Mouse (Mus musculus): ENCODE measurements around the gene Agbl1. TPM values are rescaled to one million over a fixed set of nuclear protein-coding genes. Genes with fewer than 3 reads are reported as not detected.

The Agbl1 gene
- total and polyA plus RNA-seq, 3 experiments: not detected

GRCm38 (mm10) chr7:77149846-77150245 is 920.2 kb downstream of the Agbl1 start:
- Histone ChIP-seq H3K36me3 (replicated peaks in 1 of 2; ENCODE audit: control insufficient read depth in 1 of 2, insufficient read depth in 1 of 2, low read length in 1 of 2) (no peaks in the 10 kb centered on the region), H3K4me3 (replicated peaks in 1 of 3; ENCODE audit: low read depth in 2 of 3, low read length in 2 of 3, poor library complexity in 1 of 3) (no peak overlapping the region), H3K79me2 (replicated peaks; ENCODE audit: control insufficient read depth, extremely low read depth, insufficient read depth, poor library complexity, severe bottlenecking) (no peaks in the 10 kb centered on the region), H3K9me3 (replicated peaks; ENCODE audit: low read length) (peaks cover 47% of the 10 kb centered on the region), H3K4me2 (ENCODE audit: insufficient read depth, low read depth, poor library complexity, severe bottlenecking) (no peak overlapping the region), H3K27ac (ENCODE audit: insufficient read depth, low read depth) (no peak overlapping the region), H3K4me1 (ENCODE audit: control insufficient read depth in 1 of 2, insufficient read depth in 2 of 2) (no peaks in the 10 kb centered on the region), H3K9ac (ENCODE audit: insufficient read depth, low read depth) (no peak overlapping the region), H3K27me3 (replicated peaks) (no peaks in the 10 kb centered on the region)
- DNase-seq (ENCODE audit: extremely low read depth): no peak
- TF ChIP-seq JUN (IDR thresholded peaks at IDR 0.05; ENCODE audit: insufficient read depth, low read depth, low read length) (no peak), MXI1 (IDR thresholded peaks at IDR 0.05; ENCODE audit: low read depth, low read length) (no peak), TCF12 (IDR thresholded peaks at IDR 0.05; ENCODE audit: low read depth, low read length) (no peak), E2F4 (IDR thresholded peaks at IDR 0.05; ENCODE audit: insufficient replicate concordance, low read depth, low read length) (no peak), RCOR1 (conservative IDR thresholded peaks at IDR 0.05; ENCODE audit: low read depth, low read length) (no peak), KAT2A (IDR thresholded peaks at IDR 0.05; ENCODE audit: insufficient replicate concordance, low read length) (no peak), RAD21 (IDR thresholded peaks at IDR 0.05; ENCODE audit: low read depth, low read length) (no peak), ELF1 (IDR thresholded peaks at IDR 0.05; ENCODE audit: low read depth, low read length) (no peak), IRF4 (IDR thresholded peaks at IDR 0.05; ENCODE audit: low read depth, low read length) (no peak), NELFE (IDR thresholded peaks at IDR 0.05; ENCODE audit: low read depth, low read length) (no peak), MAZ (IDR thresholded peaks at IDR 0.05; ENCODE audit: low read depth, low read length) (no peak), CTCF (conservative IDR thresholded peaks at IDR 0.05 in 1 of 2, IDR thresholded peaks at IDR 0.05 in 1 of 2; ENCODE audit: low read depth in 2 of 2, low read length in 2 of 2) (no peak), USF1 (IDR thresholded peaks at IDR 0.05; ENCODE audit: low read depth, low read length) (no peak), EP300 (IDR thresholded peaks at IDR 0.05; ENCODE audit: low read length) (no peak), SIN3A (IDR thresholded peaks at IDR 0.05; ENCODE audit: low read length) (no peak)
- dilution Hi-C loops (cut with MboI; ENCODE audit: extremely low pct_ligation_motif_present, extremely low pct_unique_long_range_greater_than_20kb, low sequenced_read_pairs): no loop called here
- in situ Hi-C loops (cut with MboI; ENCODE audit: low pct_ligation_motif_present, low pct_unique_long_range_greater_than_20kb, low sequenced_read_pairs): no loop called here

GRCm38 (mm10) chr7:77152393-77152792 is 922.7 kb downstream of the Agbl1 start:
- Histone ChIP-seq H3K4me1 (ENCODE audit: control insufficient read depth in 1 of 2, insufficient read depth in 2 of 2) (no peaks in the 10 kb centered on the region), H3K9ac (ENCODE audit: insufficient read depth, low read depth) (no peak overlapping the region), H3K79me2 (replicated peaks; ENCODE audit: control insufficient read depth, extremely low read depth, insufficient read depth, poor library complexity, severe bottlenecking) (no peaks in the 10 kb centered on the region), H3K27ac (ENCODE audit: insufficient read depth, low read depth) (no peak overlapping the region), H3K4me2 (ENCODE audit: insufficient read depth, low read depth, poor library complexity, severe bottlenecking) (no peak overlapping the region), H3K27me3 (replicated peaks) (no peaks in the 10 kb centered on the region), H3K9me3 (replicated peaks; ENCODE audit: low read length) (peaks cover 56% of the 10 kb centered on the region), H3K36me3 (replicated peaks in 1 of 2; ENCODE audit: control insufficient read depth in 1 of 2, insufficient read depth in 1 of 2, low read length in 1 of 2) (no peaks in the 10 kb centered on the region), H3K4me3 (replicated peaks in 1 of 3; ENCODE audit: low read depth in 2 of 3, low read length in 2 of 3, poor library complexity in 1 of 3) (no peak overlapping the region)
- DNase-seq (ENCODE audit: extremely low read depth): no peak
- dilution Hi-C loops (cut with MboI; ENCODE audit: extremely low pct_ligation_motif_present, extremely low pct_unique_long_range_greater_than_20kb, low sequenced_read_pairs) (no loop called here), in situ Hi-C loops (cut with MboI; ENCODE audit: low pct_ligation_motif_present, low pct_unique_long_range_greater_than_20kb, low sequenced_read_pairs) (no loop called here)
- no peak for TF ChIP-seq POLR2A (IDR thresholded peaks at IDR 0.05; ENCODE audit: low read depth, low read length)
- TF ChIP-seq ETS1 (conservative IDR thresholded peaks at IDR 0.05; ENCODE audit: low read depth, low read length): no peak
- no peak for TF ChIP-seq IRF4 (IDR thresholded peaks at IDR 0.05; ENCODE audit: low read depth, low read length)
- no peak for TF ChIP-seq NELFE (IDR thresholded peaks at IDR 0.05; ENCODE audit: low read depth, low read length)
- TF ChIP-seq MYC (IDR thresholded peaks at IDR 0.05; ENCODE audit: low read depth, low read length): no peak
- no peak for TF ChIP-seq JUN (IDR thresholded peaks at IDR 0.05; ENCODE audit: insufficient read depth, low read depth, low read length)
- TF ChIP-seq SMC3 (IDR thresholded peaks at IDR 0.05; ENCODE audit: low read depth, low read length): no peak
- no peak for TF ChIP-seq ZMIZ1 (IDR thresholded peaks at IDR 0.05; ENCODE audit: low read depth, low read length)
- TF ChIP-seq CHD2 (IDR thresholded peaks at IDR 0.05; ENCODE audit: low read length): no peak
- TF ChIP-seq USF2 (conservative IDR thresholded peaks at IDR 0.05; ENCODE audit: low read depth, low read length): no peak
- TF ChIP-seq POLR2AphosphoS2 (IDR thresholded peaks at IDR 0.05; ENCODE audit: low read depth, low read length): no peak
- no peak for TF ChIP-seq UBTF (IDR thresholded peaks at IDR 0.05; ENCODE audit: low read depth, low read length)

Measured in CH12.LX (cell line).